Mouse (Mus musculus) ES-Bruce4 (cell line): ENCODE results near the gene Mtus2. TPM values are rescaled to one million over a fixed set of nuclear protein-coding genes. Genes with fewer than 3 reads are reported as not detected.

Experiments
- H3K27ac ChIP-seq: 2 replicates; pipeline ENCODE4 v1.5.1; 2012; ENCODE audit warnings: low read length, inconsistent platforms; ENCODE audit not compliant: insufficient read depth
- H3K27me3 ChIP-seq: 2 replicates; pipeline ENCODE4 v1.6.1; 2012; ENCODE audit warnings: mild to moderate bottlenecking, low read length, inconsistent platforms; ENCODE audit not compliant: control insufficient read depth, poor library complexity, insufficient read depth, severe bottlenecking
- H3K36me3 ChIP-seq: 2 replicates; pipeline ENCODE4 v1.6.1; 2012; ENCODE audit warnings: inconsistent platforms, mild to moderate bottlenecking, low read length, moderate library complexity; ENCODE audit not compliant: control insufficient read depth, poor library complexity, insufficient read depth, severe bottlenecking
- H3K4me1 ChIP-seq: one replicate; pipeline ENCODE4 v1.8.1; 2011; ENCODE audit warnings: low read length; ENCODE audit not compliant: control insufficient read depth, insufficient read depth
- H3K4me3 ChIP-seq: 2 replicates; pipeline ENCODE4 v1.5.1; 2011; ENCODE audit warnings: low read depth, mild to moderate bottlenecking, low read length
- H3K9ac ChIP-seq: 2 replicates; pipeline ENCODE4 v1.6.1; 2012; ENCODE audit warnings: low read depth, mild to moderate bottlenecking, inconsistent platforms; ENCODE audit not compliant: poor library complexity, severe bottlenecking
- H3K9me3 ChIP-seq: replicated peaks from 2 replicates; pipeline ENCODE4 v1.6.1; 2012; ENCODE audit warnings: mild to moderate bottlenecking, low read length, inconsistent platforms; ENCODE audit not compliant: control insufficient read depth, poor library complexity, insufficient read depth, severe bottlenecking
- CTCF ChIP-seq: IDR thresholded peaks from one replicate; pipeline ENCODE4 v1.8.1; 2011; ENCODE audit warnings: low read depth, low read length
- EP300 ChIP-seq: IDR thresholded peaks from 2 replicates; pipeline ENCODE4 v1.6.1; 2011; ENCODE audit warnings: low read depth, low read length; ENCODE audit not compliant: insufficient read depth
- POLR2A ChIP-seq: IDR thresholded peaks from one replicate; pipeline ENCODE4 v1.8.1; 2011; ENCODE audit warnings: low read length; ENCODE audit not compliant: insufficient read depth
- polyA plus RNA-seq: library from polyadenylated mRNA; stranded (reverse); fragments of >200 nt; gene quantifications from 2 replicates; pipeline ENCODE4 v1.2.4, GENCODE M21; 2011; ENCODE audit warnings: low read depth; ENCODE audit not compliant: missing spikeins, insufficient read depth, insufficient read length

Mtus2 gene
- 2.4 and 4.7 TPM in 2 replicates for polyA plus RNA-seq

DNA sequence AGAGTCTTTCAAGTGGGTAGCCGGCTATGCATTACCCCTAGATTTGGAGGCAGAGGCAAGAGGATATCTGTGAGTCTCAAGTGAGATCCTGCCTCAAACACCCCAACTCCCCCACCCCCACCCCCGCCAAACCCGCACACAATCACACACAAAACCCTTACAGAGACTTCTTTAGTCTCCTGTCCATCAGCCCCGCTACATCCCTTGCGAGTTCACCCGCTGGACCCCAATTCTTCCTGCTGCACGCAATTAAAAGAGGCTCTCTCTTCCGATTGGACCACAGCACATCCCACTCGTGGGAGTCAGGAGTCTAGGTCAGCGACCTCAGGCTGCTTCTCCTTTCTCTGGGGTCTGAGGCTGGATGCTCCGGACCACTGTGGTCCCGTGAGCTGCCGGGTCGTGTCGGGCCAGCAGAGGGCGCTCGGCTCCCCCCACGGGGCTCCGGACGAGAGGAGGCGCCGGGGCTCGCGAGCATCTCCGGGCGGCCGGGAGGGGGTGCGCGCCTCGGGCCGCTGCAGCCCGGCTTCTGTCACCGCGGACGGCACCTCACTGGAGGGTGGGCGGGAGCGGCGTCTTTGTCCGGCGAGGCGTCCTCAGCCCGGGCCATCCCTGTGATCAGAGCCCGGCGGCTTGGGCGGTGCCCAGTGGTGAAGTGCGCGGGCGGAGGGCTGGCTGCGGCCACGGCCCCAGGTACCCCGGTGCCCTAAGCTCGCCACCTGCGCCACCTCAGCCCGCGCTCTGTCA is at the start of gene Mtus2:
TSS of gene Mtus2 (plus strand) at position 500 of the 744 bp plus-strand sequence.
- no peaks in the 10 kb centered on the region for H3K36me3 ChIP-seq
- no peak for TF ChIP-seq EP300
- TF ChIP-seq POLR2A = no peak
- TF ChIP-seq CTCF = peak; percentile 71
- H3K9me3 ChIP-seq = no peaks in the 10 kb centered on the region
- H3K4me3 ChIP-seq = peak within 1 kb of the TSS; percentile 84
- peaks cover 2% of the 10 kb centered on the region for H3K4me1 ChIP-seq
- H3K9ac ChIP-seq = peak within 1 kb of the TSS; percentile 54
- H3K27me3 ChIP-seq = no peaks in the 10 kb centered on the region
- no peak within 1 kb of the TSS for H3K27ac ChIP-seq

DNA sequence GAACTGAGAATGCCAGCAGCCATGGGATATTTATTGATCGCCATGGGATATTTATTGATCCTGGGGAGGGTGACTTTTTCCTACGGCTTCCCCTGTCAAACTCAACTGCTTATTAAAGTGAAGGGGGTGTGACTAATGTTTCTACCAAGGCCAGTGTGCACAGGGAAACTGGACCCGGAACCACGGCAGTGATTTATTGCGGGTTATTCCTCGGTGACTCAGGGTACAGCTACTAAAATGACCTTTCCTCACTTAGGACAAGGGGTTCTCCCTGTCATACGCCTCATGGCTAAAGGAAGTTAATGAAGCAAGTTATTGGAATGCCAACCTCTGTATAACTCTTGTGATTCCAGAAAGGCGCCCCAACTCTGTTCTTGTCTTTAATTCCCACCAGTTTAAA is 49.3 kb upstream of the Mtus2 start:
- Histone ChIP-seq H3K4me1 (no peaks in the 10 kb centered on the region), H3K27me3 (no peaks in the 10 kb centered on the region), H3K27ac (no peak overlapping the region), H3K4me3 (no peak overlapping the region), H3K9ac (no peak overlapping the region), H3K36me3 (no peaks in the 10 kb centered on the region), H3K9me3 (0 out of 2 replicates have a peak, but pooled peaks cover 2% of the 10 kb centered on the region)
- TF ChIP-seq EP300 (no peak), CTCF (no peak)

DNA sequence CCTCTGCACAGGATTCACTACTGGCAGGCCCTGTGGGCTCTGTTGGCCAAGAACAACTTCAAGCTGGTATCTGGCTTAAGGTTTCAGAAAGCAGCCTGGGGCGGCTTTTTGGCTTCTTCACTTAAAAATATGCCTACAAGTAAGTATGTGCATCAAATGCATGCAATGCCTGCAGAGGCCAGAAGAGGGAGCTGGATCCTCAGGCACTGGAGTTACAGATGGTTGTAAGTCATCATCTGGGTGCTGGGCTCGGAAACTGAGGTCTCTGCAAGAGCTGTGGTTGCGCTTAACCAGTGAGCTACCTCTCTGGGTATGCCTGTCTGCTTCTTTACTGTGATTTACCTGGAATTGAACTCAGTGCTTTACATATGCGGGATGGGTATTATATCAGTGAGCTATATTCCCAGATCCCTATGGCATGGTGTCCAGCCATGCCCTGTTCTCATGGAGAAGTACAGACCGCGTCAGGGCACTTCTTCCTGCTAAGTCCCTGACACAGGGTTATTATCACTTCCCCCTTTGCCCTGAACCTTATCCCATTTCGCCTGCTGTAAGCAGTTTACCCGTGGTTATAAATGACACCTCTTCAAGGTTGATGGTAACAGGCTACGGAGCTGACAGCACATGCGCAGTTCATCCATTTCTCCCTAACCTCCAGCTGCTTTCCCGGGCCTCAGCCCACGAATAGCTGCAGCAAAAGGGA is 46.2 kb upstream of the Mtus2 start:
- Histone ChIP-seq H3K4me3 (no peak overlapping the region), H3K27ac (no peak overlapping the region), H3K9me3 (0 out of 2 replicates have a peak, but pooled peaks cover 2% of the 10 kb centered on the region), H3K9ac (no peak overlapping the region), H3K27me3 (no peaks in the 10 kb centered on the region), H3K36me3 (no peaks in the 10 kb centered on the region), H3K4me1 (peaks cover 3% of the 10 kb centered on the region)
- TF ChIP-seq CTCF = peak; percentile 48
- no peak for TF ChIP-seq POLR2A
- no peak for TF ChIP-seq EP300

DNA sequence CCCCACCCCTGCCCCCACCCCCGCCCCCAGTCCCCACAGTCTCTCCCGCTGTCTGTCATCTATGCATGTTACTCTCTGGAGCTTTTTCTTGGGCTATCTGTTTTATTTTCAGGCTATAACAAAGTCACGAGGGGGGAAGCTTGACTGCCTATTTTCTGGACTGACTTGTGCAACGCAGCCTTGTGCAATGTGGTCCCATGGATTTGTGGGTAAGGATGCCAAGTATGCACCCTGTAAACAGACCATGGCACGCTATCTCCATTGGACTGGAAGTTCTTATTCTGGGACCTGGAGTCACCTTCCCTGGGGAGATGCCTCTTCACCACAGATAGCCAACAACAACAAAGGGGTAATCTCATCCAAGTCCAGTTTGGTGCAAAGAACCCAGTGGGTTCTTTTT is 45.4 kb upstream of the Mtus2 start:
- peaks cover 3% of the 10 kb centered on the region for H3K4me1 ChIP-seq
- no peaks in the 10 kb centered on the region for H3K36me3 ChIP-seq
- H3K9me3 ChIP-seq = 0 out of 2 replicates have a peak, but pooled peaks cover 2% of the 10 kb centered on the region
- no peak overlapping the region for H3K27ac ChIP-seq
- H3K4me3 ChIP-seq = no peak overlapping the region
- no peak overlapping the region for H3K9ac ChIP-seq
- TF ChIP-seq POLR2A = no peak
- no peaks in the 10 kb centered on the region for H3K27me3 ChIP-seq

- TF ChIP-seq EP300 (no peak), POLR2A (no peak), CTCF (no peak)
- no peaks in the 10 kb centered on the region for H3K27me3 ChIP-seq
- H3K4me3 ChIP-seq = peak overlapping the region; percentile 24; the same call in 1 of the 2 replicates
- H3K9me3 ChIP-seq = no peaks in the 10 kb centered on the region
- H3K36me3 ChIP-seq = no peaks in the 10 kb centered on the region
- H3K27ac ChIP-seq = no peak overlapping the region
- no peak overlapping the region for H3K9ac ChIP-seq
- H3K4me1 ChIP-seq = peaks cover 3% of the 10 kb centered on the region
Measured at GRCm38 (mm10) chr5:147913241-147913842, 43.8 kb upstream of the Mtus2 start.
